Mouse (Mus musculus) forebrain, embryonic 11.5 days (tissue): ENCODE data around the gene Spaar. TPM values are rescaled to one million over a fixed set of nuclear protein-coding genes. Genes with fewer than 3 reads are reported as not detected.

Source experiments
- ATAC-seq: fragments of 200-750 bp; cut with Nextera tagmentation; replicated peaks from 2 replicates; pipeline ENCODE4 v1.8.0; 2017; ENCODE audit warnings: moderate TSS enrichment; ENCODE audit not compliant: low FRiP score
- DNase-seq: peaks from one replicate; pipeline ENCODE4 v3.0.0-alpha.2; 2017; ENCODE audit warnings: low spot score
- H3K27ac ChIP-seq: fragments of 300-500 bp; sonication (generic); 2 replicates; pipeline ENCODE4 v1.5.1; 2014; ENCODE audit warnings: low read depth, low read length
- H3K27me3 ChIP-seq: fragments of 300-500 bp; sonication (generic); 2 replicates; pipeline ENCODE4 v1.6.1; 2014; ENCODE audit warnings: mild to moderate bottlenecking, low read length, mixed read lengths; ENCODE audit not compliant: control insufficient read depth, insufficient read depth
- H3K36me3 ChIP-seq: fragments of 300-500 bp; sonication (generic); 2 replicates; pipeline ENCODE4 v1.6.1; 2014; ENCODE audit warnings: mild to moderate bottlenecking, low read length, moderate library complexity, mixed read lengths; ENCODE audit not compliant: control insufficient read depth, insufficient read depth
- H3K4me1 ChIP-seq: fragments of 300-500 bp; sonication (generic); replicated peaks from 2 replicates; pipeline ENCODE4 v1.6.1; 2014; ENCODE audit warnings: low read length, mixed read lengths; ENCODE audit not compliant: control insufficient read depth, insufficient read depth
- H3K4me2 ChIP-seq: fragments of 300-500 bp; sonication (generic); 2 replicates; pipeline ENCODE4 v1.6.1; 2014; ENCODE audit warnings: low read depth, mild to moderate bottlenecking, low read length, moderate library complexity, mixed read lengths; ENCODE audit not compliant: severe bottlenecking
- H3K4me3 ChIP-seq: fragments of 300-500 bp; sonication (generic); 2 replicates; pipeline ENCODE4 v1.5.1; 2014; ENCODE audit warnings: low read depth, low read length
- H3K9ac ChIP-seq: fragments of 300-500 bp; sonication (generic); 2 replicates; pipeline ENCODE4 v1.6.1; 2014; ENCODE audit warnings: low read length
- H3K9me3 ChIP-seq: fragments of 300-500 bp; sonication (generic); 2 replicates; pipeline ENCODE4 v1.6.1; 2016; ENCODE audit warnings: low read length, mixed read lengths; ENCODE audit not compliant: control insufficient read depth
- WGBS: fragments of 180-500 bp; shearing (Covaris S2); extraction: QIAGEN DNeasy Blood & Tissue Kit; methylation state at CpG from one replicate; pipeline ENCODE4 v1.1.7; 2014; 5-methylcytosine and 5-hydroxymethylcytosine counted together
- polyA plus RNA-seq: library from polyadenylated mRNA; unstranded; fragments of >200 nt; fragmentation: Nextera tagmentation; extraction: Ambion mirVana; gene quantifications from 2 replicates; pipeline ENCODE4 v1.2.1, GENCODE M21; 2014

Spaar gene
- polyA plus RNA-seq, 1 experiment from 2014 or later = not detected

- WGBS = 73% methylated on average over 10 of the region's 10 CpGs
- Histone ChIP-seq H3K27me3 (no peaks in the 10 kb centered on the region), H3K9ac (no peak overlapping the region), H3K9me3 (no peaks in the 10 kb centered on the region), H3K36me3 (no peaks in the 10 kb centered on the region), H3K4me1 (no peaks in the 10 kb centered on the region), H3K4me3 (no peak overlapping the region), H3K27ac (no peak overlapping the region), H3K4me2 (no peak overlapping the region)
- ATAC-seq = no peak
- DNase-seq = peak; percentile 59
Measured at GRCm38 (mm10) chr4:43760460-43760859, 30.6 kb downstream of the Spaar start.

GRCm38 (mm10) chr4:43761336-43761735, 31.5 kb downstream of the Spaar start:
- DNase-seq = no peak
- Histone ChIP-seq H3K9me3 (no peaks in the 10 kb centered on the region), H3K4me1 (no peaks in the 10 kb centered on the region), H3K4me2 (no peak overlapping the region), H3K27me3 (no peaks in the 10 kb centered on the region), H3K36me3 (no peaks in the 10 kb centered on the region), H3K27ac (no peak overlapping the region), H3K4me3 (no peak overlapping the region), H3K9ac (no peak overlapping the region)
- ATAC-seq = no peak
- WGBS = 78% methylated on average over 2 of the region's 2 CpGs

GRCm38 (mm10) chr4:43763410-43763809, 33.6 kb downstream of the Spaar start:
- Histone ChIP-seq H3K27ac (no peak overlapping the region), H3K4me2 (no peak overlapping the region), H3K27me3 (no peaks in the 10 kb centered on the region), H3K9ac (no peak overlapping the region), H3K4me3 (no peak overlapping the region), H3K9me3 (no peaks in the 10 kb centered on the region), H3K4me1 (no peaks in the 10 kb centered on the region), H3K36me3 (no peaks in the 10 kb centered on the region)
- WGBS = 28% methylated on average over 7 of the region's 7 CpGs
- DNase-seq = peak; percentile 61
- no peak for ATAC-seq

- DNase-seq (no peak), ATAC-seq (no peak)
- H3K9ac ChIP-seq = no peak overlapping the region
- H3K4me3 ChIP-seq = no peak overlapping the region
- H3K4me1 ChIP-seq = no peaks in the 10 kb centered on the region
- WGBS = 90% methylated on average over 5 of the region's 5 CpGs
- H3K27me3 ChIP-seq = no peaks in the 10 kb centered on the region
- no peak overlapping the region for H3K4me2 ChIP-seq
- H3K36me3 ChIP-seq = no peaks in the 10 kb centered on the region
- no peak overlapping the region for H3K27ac ChIP-seq
- H3K9me3 ChIP-seq = no peaks in the 10 kb centered on the region
Measured at GRCm38 (mm10) chr4:43768341-43768740, 38.5 kb downstream of the Spaar start.

DNA sequence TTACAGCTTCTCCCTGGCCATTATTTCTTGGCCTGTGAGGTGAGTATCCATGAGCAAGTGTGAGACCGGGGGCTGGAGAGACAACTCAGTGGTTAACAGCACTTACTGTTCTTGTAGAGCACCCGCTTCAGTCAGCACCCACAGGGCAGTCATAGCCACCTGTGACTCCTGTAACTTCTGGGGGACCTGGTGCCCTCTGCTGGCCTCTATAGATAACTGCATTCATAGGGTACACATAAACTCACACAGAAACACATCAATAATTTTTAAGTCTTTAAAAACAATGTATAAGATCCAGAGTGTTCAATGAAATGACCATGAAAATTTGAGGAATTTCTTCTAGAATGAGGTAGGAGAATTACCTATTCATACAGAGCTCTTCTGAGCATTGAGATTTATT, 39.5 kb downstream of the Spaar start:
- H3K27ac ChIP-seq = no peak overlapping the region
- ATAC-seq (no peak), DNase-seq (no peak)
- H3K9ac ChIP-seq = no peak overlapping the region
- no peaks in the 10 kb centered on the region for H3K36me3 ChIP-seq
- H3K9me3 ChIP-seq = no peaks in the 10 kb centered on the region
- no peak overlapping the region for H3K4me3 ChIP-seq
- no peaks in the 10 kb centered on the region for H3K27me3 ChIP-seq
- no peak overlapping the region for H3K4me2 ChIP-seq
- 93% methylated on average over 2 of the region's 2 CpGs for WGBS
- H3K4me1 ChIP-seq = no peaks in the 10 kb centered on the region

DNA sequence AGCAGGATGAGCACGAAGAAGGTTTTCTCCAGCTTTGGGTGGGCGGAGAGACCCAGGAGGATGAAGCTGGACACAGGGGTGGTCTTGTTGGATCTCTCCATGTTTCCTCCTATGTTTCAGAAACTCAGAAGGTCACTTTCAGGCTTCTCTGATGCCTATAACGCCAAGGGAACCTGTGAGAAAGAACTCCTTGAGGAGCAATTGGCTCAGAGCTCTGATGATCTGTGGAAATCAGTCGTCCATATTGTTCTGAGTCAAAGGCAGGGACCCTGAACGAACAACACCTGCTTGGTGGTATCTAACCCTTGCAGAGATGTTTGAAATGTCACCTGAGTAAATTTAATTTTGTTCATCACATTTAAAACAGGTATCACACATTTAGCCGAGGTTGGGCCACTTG, 41.1 kb downstream of the Spaar start, which contains the start of gene Olfr159:
Gene Olfr159 (minus strand): TSS at position 101 of the 400 bp plus-strand sequence.
- DNase-seq (no peak), ATAC-seq (no peak)
- Histone ChIP-seq H3K4me3 (no peak within 1 kb of the TSS), H3K4me1 (no peaks in the 10 kb centered on the region), H3K4me2 (no peak within 1 kb of the TSS), H3K36me3 (no peaks in the 10 kb centered on the region), H3K9ac (no peak within 1 kb of the TSS), H3K27ac (no peak within 1 kb of the TSS), H3K27me3 (no peaks in the 10 kb centered on the region), H3K9me3 (no peaks in the 10 kb centered on the region)
- WGBS = 86% methylated on average over 6 of the region's 6 CpGs

DNA sequence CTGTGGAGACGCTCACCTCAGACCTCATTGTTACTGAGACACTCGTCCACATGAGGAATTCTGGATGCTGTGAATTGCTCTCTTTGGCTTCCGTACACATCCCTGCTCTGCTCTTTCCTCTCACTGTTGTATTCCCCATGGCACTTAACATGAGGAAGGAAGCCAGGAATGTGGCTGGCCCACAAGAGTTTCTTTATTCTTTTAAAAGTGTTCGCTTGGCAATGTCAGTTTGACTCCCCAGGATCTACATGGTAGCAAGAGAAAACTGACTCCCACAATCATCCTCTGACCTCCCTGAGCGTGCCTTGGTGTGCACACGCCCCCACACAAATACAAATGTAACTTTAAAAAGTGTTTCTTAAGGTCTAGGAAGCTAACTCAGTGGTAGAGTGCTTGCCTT, 41.8 kb downstream of the Spaar start:
- no peak overlapping the region for H3K27ac ChIP-seq
- H3K36me3 ChIP-seq = no peaks in the 10 kb centered on the region
- H3K4me3 ChIP-seq = no peak overlapping the region
- WGBS = 61% methylated on average over 6 of the region's 6 CpGs
- H3K4me2 ChIP-seq = no peak overlapping the region
- no peaks in the 10 kb centered on the region for H3K4me1 ChIP-seq
- H3K9ac ChIP-seq = no peak overlapping the region
- ATAC-seq (no peak), DNase-seq (no peak)
- H3K9me3 ChIP-seq = no peaks in the 10 kb centered on the region
- no peaks in the 10 kb centered on the region for H3K27me3 ChIP-seq

DNA sequence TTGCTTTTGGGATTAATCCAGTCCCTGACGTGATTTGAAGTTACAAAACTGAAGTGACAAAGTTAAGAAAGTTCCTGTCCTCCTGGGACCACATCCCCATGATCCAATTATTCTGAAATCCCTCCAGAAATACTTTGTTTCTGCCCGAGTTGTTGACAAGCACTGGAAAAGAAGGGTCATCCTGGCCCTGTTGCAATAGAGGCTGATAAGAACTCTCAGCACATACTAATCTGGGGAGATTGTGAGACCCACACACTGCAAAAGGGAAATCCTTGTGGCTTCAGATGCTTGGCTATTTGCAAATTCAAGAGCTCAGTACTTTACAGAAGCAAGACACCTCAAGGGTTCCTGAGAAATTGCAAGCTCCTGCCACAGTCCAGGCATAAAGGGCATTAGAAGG, 42.5 kb downstream of the Spaar start:
- H3K4me3 ChIP-seq = no peak overlapping the region
- H3K36me3 ChIP-seq = no peaks in the 10 kb centered on the region
- ATAC-seq = no peak
- H3K4me2 ChIP-seq = no peak overlapping the region
- no peak for DNase-seq
- WGBS = 20% methylated on average over 2 of the region's 2 CpGs
- H3K9ac ChIP-seq = no peak overlapping the region
- H3K27ac ChIP-seq = no peak overlapping the region
- no peaks in the 10 kb centered on the region for H3K4me1 ChIP-seq
- no peaks in the 10 kb centered on the region for H3K9me3 ChIP-seq
- H3K27me3 ChIP-seq = no peaks in the 10 kb centered on the region

DNA sequence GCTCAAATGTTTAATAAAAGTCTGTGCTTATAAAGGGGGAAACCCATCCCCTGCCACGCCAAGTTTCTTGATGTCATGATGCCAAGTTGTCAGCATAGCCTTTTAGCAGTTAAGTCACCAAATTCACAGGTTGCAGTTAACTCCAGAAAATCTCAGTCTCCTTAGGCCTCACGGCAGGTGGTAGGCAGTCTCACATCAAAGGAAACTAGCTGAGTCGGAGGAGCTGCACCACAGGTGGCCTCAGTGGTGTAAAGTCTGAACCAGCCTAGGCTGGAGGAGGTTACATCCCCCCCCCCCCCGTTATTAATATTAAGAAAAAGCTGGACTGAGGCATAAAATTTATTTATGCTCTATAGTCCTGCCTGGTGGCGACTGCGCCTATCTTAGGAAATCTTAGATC, 65.5 kb downstream of the Spaar start:
- Histone ChIP-seq H3K36me3 (no peaks in the 10 kb centered on the region), H3K27ac (no peak overlapping the region), H3K4me1 (no peaks in the 10 kb centered on the region), H3K27me3 (no peaks in the 10 kb centered on the region), H3K4me2 (no peak overlapping the region), H3K9ac (no peak overlapping the region), H3K9me3 (no peaks in the 10 kb centered on the region; the same call in 1 of the 2 replicates), H3K4me3 (no peak overlapping the region)
- DNase-seq = no peak
- ATAC-seq = no peak
- 81% methylated on average over 6 of the region's 6 CpGs for WGBS
